Mouse (Mus musculus): Measurements from ENCODE around the gene Togaram2. TPM values are rescaled to one million over a fixed set of nuclear protein-coding genes. Genes with fewer than 3 reads are reported as not detected.

Togaram2 gene
- polyA plus RNA-seq, 2 experiments = 0.02 TPM; not detected in 1

DNA sequence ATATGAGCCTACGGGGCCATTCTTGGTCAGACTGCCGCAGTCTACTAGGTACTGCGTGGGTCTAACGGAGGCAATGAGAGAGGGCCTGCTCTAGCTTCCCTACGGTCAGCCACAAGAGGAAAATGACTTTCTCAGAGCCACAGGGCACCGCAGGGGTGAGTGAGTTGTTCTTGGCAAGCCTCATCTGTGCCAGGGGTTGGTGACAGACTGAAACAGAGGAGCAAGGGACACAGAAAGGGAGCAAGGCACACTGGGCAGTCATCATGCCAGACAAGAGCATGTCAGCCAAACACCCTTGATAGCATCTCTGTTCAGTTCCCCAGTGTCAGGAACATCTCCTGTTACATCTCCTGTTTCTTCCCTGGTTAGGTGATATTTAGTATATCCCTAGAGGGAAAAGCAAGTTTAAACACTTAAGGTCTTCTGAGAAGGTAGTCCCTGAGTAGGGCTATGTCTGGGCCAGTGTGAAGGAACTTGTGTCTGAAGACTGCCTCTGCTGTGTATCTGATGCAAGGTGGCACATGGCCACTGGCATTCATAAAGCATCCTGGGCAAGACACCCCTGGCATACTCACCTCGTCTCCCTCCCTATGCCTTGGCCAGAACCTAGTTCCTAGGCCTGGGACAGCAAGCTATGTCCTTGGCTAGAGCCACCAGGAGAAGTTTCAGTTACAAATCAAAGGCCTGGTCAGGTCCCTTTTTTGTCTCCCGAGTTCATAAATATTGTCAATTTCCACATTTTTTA is 45.0 kb downstream of the Togaram2 start:
- 62% methylated on average over 8 of the region's 8 CpGs for WGBS (ENCODE audit: insufficient replicate concordance)
- ATAC-seq (ENCODE audit: insufficient read depth) (no peak), DNase-seq (ENCODE audit: low read depth in 3 of 3, low spot score in 3 of 3) (no peak)
- H3K4me3 ChIP-seq (ENCODE audit: insufficient read depth in 1 of 2, low read depth in 2 of 2, low read length in 2 of 2) = no peak overlapping the region
- H3K4me1 ChIP-seq (replicated peaks; ENCODE audit: control insufficient read depth in 2 of 2, insufficient read depth in 2 of 2, low read length in 1 of 2) = no peaks in the 10 kb centered on the region
- H3K9ac ChIP-seq (replicated peaks) = no peak overlapping the region
- H3K4me2 ChIP-seq (ENCODE audit: low read depth) = no peak overlapping the region
- H3K9me3 ChIP-seq (ENCODE audit: control insufficient read depth, low read length) = no peaks in the 10 kb centered on the region
- no peak for TF ChIP-seq CTCF (IDR thresholded peaks at IDR 0.05; ENCODE audit: low read depth)
- TF ChIP-seq EP300 (IDR thresholded peaks at IDR 0.05; ENCODE audit: low read depth) = no peak
- no peak overlapping the region for H3K27ac ChIP-seq
- no peaks in the 10 kb centered on the region for H3K27me3 ChIP-seq (ENCODE audit: control insufficient read depth, insufficient read depth, low read length)
- H3K36me3 ChIP-seq (replicated peaks; ENCODE audit: control insufficient read depth, insufficient read depth, low read depth) = no peaks in the 10 kb centered on the region

DNA sequence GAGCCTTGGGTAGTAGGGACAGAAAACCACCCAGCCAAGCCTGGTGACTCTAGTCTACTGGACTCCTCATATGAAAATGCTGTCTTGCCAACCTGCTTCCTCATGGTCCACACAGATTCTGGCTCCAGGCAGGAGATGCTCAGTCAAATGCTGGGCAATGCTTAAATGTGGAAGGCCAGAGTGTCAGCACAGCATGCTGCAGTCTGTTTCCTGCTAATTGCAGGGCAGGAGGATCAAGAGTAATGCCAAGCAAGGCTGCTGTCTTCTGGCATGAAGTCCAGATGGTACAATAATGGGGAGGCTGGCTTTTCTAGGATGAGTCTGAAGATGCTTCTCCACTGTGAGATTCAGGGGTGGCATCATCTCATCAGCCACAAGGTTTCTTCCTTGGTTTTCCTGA is 47.4 kb downstream of the Togaram2 start:
- no peak overlapping the region for H3K9ac ChIP-seq (replicated peaks)
- no peak for TF ChIP-seq EP300 (IDR thresholded peaks at IDR 0.05; ENCODE audit: low read depth)
- no peak for TF ChIP-seq CTCF (IDR thresholded peaks at IDR 0.05; ENCODE audit: low read depth)
- no peak for DNase-seq (ENCODE audit: low read depth in 3 of 3, low spot score in 3 of 3)
- no peaks in the 10 kb centered on the region for H3K9me3 ChIP-seq (ENCODE audit: control insufficient read depth, low read length)
- H3K4me3 ChIP-seq (ENCODE audit: insufficient read depth in 1 of 2, low read depth in 2 of 2, low read length in 2 of 2) = no peak overlapping the region
- H3K36me3 ChIP-seq (replicated peaks; ENCODE audit: control insufficient read depth, insufficient read depth, low read depth) = no peaks in the 10 kb centered on the region
- no peak for ATAC-seq (ENCODE audit: insufficient read depth)
- H3K4me1 ChIP-seq (replicated peaks; ENCODE audit: control insufficient read depth in 2 of 2, insufficient read depth in 2 of 2, low read length in 1 of 2) = no peaks in the 10 kb centered on the region
- no peak overlapping the region for H3K4me2 ChIP-seq (ENCODE audit: low read depth)
- H3K27ac ChIP-seq = no peak overlapping the region
- no peaks in the 10 kb centered on the region for H3K27me3 ChIP-seq (ENCODE audit: control insufficient read depth, insufficient read depth, low read length)

DNA sequence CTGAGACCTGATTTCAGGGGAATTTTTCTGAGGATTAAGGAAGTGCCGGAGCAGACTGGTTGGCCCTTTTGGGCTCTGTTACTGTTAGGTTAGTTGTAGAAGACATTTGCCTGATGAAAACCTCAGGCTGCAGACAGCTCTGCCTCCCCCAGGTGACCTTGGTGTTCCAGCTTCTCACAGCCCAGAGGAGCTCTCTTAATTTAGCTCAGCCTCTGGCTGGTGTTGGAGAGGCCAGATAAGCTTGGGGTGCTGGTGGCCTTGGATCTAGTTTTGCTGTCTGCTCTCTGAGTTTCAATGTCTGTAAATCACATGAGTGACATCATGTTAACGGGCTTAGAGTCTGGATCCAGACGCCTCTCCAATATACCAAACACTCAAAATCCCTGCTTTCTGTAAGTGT is 48.0 kb downstream of the Togaram2 start:
- no peaks in the 10 kb centered on the region for H3K27me3 ChIP-seq (ENCODE audit: control insufficient read depth, insufficient read depth, low read length)
- no peak for TF ChIP-seq EP300 (IDR thresholded peaks at IDR 0.05; ENCODE audit: low read depth)
- no peak for TF ChIP-seq CTCF (IDR thresholded peaks at IDR 0.05; ENCODE audit: low read depth)
- no peak overlapping the region for H3K4me3 ChIP-seq (ENCODE audit: insufficient read depth in 1 of 2, low read depth in 2 of 2, low read length in 2 of 2)
- ATAC-seq (ENCODE audit: insufficient read depth) = no peak
- H3K4me2 ChIP-seq (ENCODE audit: low read depth) = no peak overlapping the region
- no peaks in the 10 kb centered on the region for H3K9me3 ChIP-seq (ENCODE audit: control insufficient read depth, low read length)
- no peak for DNase-seq (ENCODE audit: low read depth in 3 of 3, low spot score in 3 of 3)
- no peaks in the 10 kb centered on the region for H3K4me1 ChIP-seq (replicated peaks; ENCODE audit: control insufficient read depth in 2 of 2, insufficient read depth in 2 of 2, low read length in 1 of 2)
- 30% methylated on average over 3 of the region's 3 CpGs for WGBS (ENCODE audit: insufficient replicate concordance)
- no peaks in the 10 kb centered on the region for H3K36me3 ChIP-seq (replicated peaks; ENCODE audit: control insufficient read depth, insufficient read depth, low read depth)
- H3K9ac ChIP-seq (replicated peaks) = no peak overlapping the region
- no peak overlapping the region for H3K27ac ChIP-seq

DNA sequence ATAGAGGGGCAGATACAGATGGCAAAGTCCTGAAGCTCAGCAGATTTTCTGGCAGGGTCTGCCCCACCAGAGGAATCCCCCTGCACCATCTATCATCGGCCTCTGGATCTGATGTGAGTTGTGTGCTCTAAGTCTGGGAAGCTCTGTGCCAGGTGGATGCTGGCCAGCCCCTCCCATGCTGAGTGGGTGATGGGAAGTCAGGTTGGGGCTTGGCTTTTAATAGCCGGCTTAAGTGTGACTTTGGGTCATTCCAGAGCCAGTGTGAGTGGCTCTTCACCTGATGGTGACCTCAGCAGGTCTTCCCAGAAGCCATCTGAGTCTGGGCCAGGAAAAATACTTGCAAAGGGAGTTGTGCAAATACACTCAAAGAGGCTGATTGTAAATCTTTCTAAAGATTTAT is 57.6 kb downstream of the Togaram2 start:
- TF ChIP-seq CTCF (IDR thresholded peaks at IDR 0.05; ENCODE audit: low read depth) = no peak
- TF ChIP-seq EP300 (IDR thresholded peaks at IDR 0.05; ENCODE audit: low read depth) = no peak
- Histone ChIP-seq H3K27me3 (ENCODE audit: control insufficient read depth, insufficient read depth, low read length) (no peaks in the 10 kb centered on the region), H3K9ac (replicated peaks) (no peak overlapping the region), H3K4me1 (replicated peaks; ENCODE audit: control insufficient read depth in 2 of 2, insufficient read depth in 2 of 2, low read length in 1 of 2) (no peaks in the 10 kb centered on the region), H3K4me3 (ENCODE audit: insufficient read depth in 1 of 2, low read depth in 2 of 2, low read length in 2 of 2) (no peak overlapping the region), H3K36me3 (replicated peaks; ENCODE audit: control insufficient read depth, insufficient read depth, low read depth) (no peaks in the 10 kb centered on the region), H3K4me2 (ENCODE audit: low read depth) (no peak overlapping the region), H3K27ac (no peak overlapping the region), H3K9me3 (ENCODE audit: control insufficient read depth, low read length) (no peaks in the 10 kb centered on the region)
- ATAC-seq (ENCODE audit: insufficient read depth) = no peak
- DNase-seq (ENCODE audit: low read depth in 3 of 3, low spot score in 3 of 3) = no peak
- 53% methylated on average over 2 of the region's 2 CpGs for WGBS (ENCODE audit: insufficient replicate concordance)

DNA sequence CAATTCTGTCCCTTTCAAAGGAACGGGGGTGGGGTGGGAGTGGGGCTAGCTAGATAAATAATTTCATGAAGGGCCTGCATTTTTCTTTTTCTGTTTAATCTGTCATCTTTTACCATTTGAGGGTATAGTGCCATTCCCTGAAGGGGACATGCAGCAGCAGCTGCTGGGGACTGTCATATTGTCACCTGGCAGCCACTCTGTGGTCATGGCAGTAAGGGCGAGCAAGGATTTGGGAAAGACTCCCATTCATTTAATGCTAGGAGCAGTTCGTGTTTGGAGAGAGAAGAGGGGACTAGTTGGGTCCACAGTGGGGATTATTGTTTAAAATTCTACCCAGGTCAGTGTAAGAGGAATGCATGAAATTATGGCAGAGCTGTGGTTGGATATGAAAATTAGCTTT is 63.4 kb downstream of the Togaram2 start:
- Histone ChIP-seq H3K4me2 (ENCODE audit: low read depth) (no peak overlapping the region), H3K36me3 (replicated peaks; ENCODE audit: control insufficient read depth, insufficient read depth, low read depth) (no peaks in the 10 kb centered on the region), H3K9me3 (ENCODE audit: control insufficient read depth, low read length) (no peaks in the 10 kb centered on the region), H3K4me3 (ENCODE audit: insufficient read depth in 1 of 2, low read depth in 2 of 2, low read length in 2 of 2) (no peak overlapping the region), H3K4me1 (replicated peaks; ENCODE audit: control insufficient read depth in 2 of 2, insufficient read depth in 2 of 2, low read length in 1 of 2) (no peaks in the 10 kb centered on the region), H3K27ac (no peak overlapping the region), H3K27me3 (ENCODE audit: control insufficient read depth, insufficient read depth, low read length) (no peaks in the 10 kb centered on the region), H3K9ac (replicated peaks) (no peak overlapping the region)
- DNase-seq (ENCODE audit: low read depth in 3 of 3, low spot score in 3 of 3) (no peak), ATAC-seq (ENCODE audit: insufficient read depth) (no peak)
- 34% methylated on average over 3 of the region's 3 CpGs for WGBS (ENCODE audit: insufficient replicate concordance)
- no peak for TF ChIP-seq EP300 (IDR thresholded peaks at IDR 0.05; ENCODE audit: low read depth)
- no peak for TF ChIP-seq CTCF (IDR thresholded peaks at IDR 0.05; ENCODE audit: low read depth)

All from liver, embryonic 14.5 days (tissue).